Mouse (Mus musculus) MEL (cell line): Measurements from ENCODE around the gene Serpinb13.

Source experiments
- CTCF ChIP-seq, 3 experiments: IDR thresholded peaks in 2 of 3; conservative IDR thresholded peaks in 1 of 3; 2 replicates each; pipeline ENCODE4 v1.5.1; 2011 to 2012; ENCODE audit warnings: low read length in 3 of 3, low read depth in 2 of 3, mild to moderate bottlenecking in 2 of 3, improper control_type of control experiment in 1 of 3, inconsistent platforms in 1 of 3, mixed read lengths in 1 of 3, moderate library complexity in 1 of 3; ENCODE audit not compliant: control insufficient read depth in 1 of 3, insufficient read depth in 1 of 3, poor library complexity in 1 of 3, severe bottlenecking in 1 of 3
- GATA1 ChIP-seq: IDR thresholded peaks from 2 replicates; pipeline ENCODE4 v1.6.1; 2011; ENCODE audit warnings: low read depth, low read length, improper control_type of control experiment
- MEF2A ChIP-seq: IDR thresholded peaks from 2 replicates; pipeline ENCODE4 v1.6.1; 2014; ENCODE audit warnings: low read depth, mild to moderate bottlenecking, inconsistent platforms, low read length, improper control_type of control experiment; ENCODE audit not compliant: poor library complexity, insufficient replicate concordance, severe bottlenecking; ENCODE audit errors: extremely low read depth
- ZNF384 ChIP-seq: IDR thresholded peaks from 2 replicates; pipeline ENCODE4 v1.6.1; 2012; ENCODE audit warnings: low read depth, mild to moderate bottlenecking, inconsistent platforms, low read length, improper control_type of control experiment

- no peak for TF ChIP-seq GATA1
- TF ChIP-seq MEF2A: no peak
- TF ChIP-seq CTCF (IDR thresholded peaks at IDR 0.05 in 2 of 3, conservative IDR thresholded peaks at IDR 0.05 in 1 of 3; ENCODE audit: control insufficient read depth in 1 of 3, insufficient read depth in 1 of 3, low read depth in 2 of 3, low read length in 3 of 3, poor library complexity in 1 of 3, severe bottlenecking in 1 of 3): no peak
- no peak for TF ChIP-seq ZNF384
Measured at GRCm38 (mm10) chr1:106983865-106984264, 3.1 kb downstream of the Serpinb13 start.
